Mouse (Mus musculus) embryo, embryonic 10 days (tissue): Measurements from ENCODE around the gene Cdc123.
A peak's percentile ranks its signal among the peaks of the same experiment; 100 is the strongest.

Source experiments
- DNase-seq: peaks from one replicate; pipeline ENCODE4 v3.0.0-alpha.2; 2015; ENCODE audit warnings: low spot score

The Cdc123 gene

GRCm38 (mm10) chr2:5804440-5805045 lies 40.4 kb downstream of the Cdc123 start:
- no peak for DNase-seq

DNA sequence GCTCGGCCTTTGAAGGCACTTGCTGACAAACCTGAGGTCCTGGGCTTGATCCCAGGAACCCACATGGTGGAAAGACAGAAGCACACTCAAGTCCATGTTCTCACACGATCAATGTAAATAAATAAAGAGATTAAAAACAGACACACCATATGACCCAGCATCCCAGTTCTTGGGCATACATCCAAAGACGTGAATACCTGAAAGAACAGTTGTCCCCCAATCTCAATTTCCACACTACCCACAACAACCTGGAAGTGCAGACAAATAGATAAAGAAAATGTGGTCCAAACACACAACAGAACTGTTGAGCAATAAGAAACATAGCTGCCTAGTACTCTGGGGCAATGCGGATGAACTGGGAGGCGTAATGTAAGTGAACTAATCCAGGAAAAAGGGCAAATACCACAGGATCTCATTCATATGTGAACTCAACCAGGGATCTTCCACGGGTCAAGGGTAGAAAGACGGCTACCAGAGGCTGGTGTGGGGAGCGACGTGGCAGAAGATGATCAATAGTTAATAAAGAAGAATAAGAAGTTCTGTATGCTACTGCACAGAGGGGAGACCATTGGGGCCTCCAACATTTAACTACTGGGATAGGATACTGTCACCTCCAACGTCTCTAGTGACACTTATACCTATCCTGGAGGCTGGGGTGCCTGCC lies 42.9 kb downstream of the Cdc123 start:
- DNase-seq = no peak

- DNase-seq = no peak
Measured at GRCm38 (mm10) chr2:5801182-5801640, 43.8 kb downstream of the Cdc123 start.

DNA sequence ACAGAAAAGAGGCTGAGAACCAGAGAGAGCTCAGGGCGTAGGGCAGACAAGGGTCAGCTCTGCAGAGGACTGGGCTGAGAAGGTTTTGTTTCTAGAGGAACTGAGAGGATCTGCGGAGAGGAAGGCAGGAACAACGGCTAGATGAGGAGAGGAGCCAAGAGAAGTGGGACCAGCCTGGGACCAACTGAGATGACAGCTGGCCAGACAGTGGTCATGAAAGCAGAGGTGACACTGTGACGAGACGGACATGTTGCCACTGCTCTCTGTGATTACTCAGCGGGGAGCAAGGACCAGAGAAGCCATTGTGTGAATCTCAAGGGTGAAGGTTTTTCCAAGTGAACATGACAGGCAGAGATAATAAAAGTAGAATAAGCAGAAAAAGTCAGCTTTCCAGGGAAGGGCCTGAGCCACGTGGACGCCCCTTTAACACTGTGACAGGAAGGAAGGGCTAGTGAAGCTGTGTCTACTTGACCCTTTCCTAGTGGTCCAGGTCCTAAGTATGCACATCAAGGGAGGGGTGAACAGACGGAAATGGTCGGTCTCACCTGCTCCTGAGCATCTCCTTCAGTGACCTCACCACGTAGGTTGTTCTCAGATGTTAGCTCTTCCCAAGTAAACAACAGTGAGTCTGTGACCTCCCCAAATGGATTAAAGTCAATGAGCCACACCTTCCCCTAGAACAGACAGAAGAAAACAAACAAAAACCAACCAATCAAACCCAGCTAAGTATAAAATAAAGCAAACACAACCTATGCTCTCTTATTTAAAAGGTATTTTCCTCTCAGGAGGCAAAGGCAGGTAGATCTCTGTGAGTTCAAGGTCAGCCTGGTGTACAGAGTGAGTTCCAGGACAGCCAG lies 46.9 kb downstream of the Cdc123 start:
- DNase-seq = no peak

DNA sequence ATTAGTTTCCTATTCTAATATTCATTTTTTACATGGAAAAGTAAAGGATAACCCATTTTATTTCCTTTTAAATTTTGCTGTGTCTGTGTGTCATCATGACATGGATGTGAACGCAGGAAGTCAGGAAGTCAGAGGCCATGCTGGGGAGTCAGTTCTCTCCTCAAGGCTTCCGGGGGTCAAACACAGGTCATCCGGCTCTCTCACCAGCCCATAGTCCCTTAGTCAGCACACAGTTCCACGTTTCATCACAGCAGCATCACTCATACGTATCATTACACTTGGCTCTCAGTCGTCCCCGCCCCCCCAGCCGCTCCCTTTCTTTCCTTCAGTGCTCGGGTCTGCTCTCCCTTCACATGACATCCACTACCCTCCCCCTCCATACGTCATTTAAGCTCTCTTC lies 51.2 kb downstream of the Cdc123 start:
- no peak for DNase-seq

DNA sequence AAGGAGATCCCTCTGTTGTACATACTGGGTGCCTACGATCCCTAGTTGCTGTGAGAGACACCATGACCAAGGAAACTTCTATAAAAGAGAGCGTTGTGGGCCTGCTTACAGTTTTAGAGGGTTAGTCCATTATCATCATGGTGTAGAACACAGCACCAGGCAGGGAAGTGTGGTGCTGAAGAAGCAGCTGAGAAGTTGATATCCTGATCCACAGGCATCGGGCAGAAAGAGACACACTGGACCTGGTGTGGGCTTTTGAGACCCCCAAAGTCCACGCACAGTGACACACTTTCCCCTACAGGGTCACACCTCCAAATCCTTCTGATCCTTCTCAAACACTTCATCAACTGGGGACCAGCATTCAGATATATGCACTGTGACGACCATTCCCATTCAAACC lies 52.9 kb downstream of the Cdc123 start:
- no peak for DNase-seq

DNA sequence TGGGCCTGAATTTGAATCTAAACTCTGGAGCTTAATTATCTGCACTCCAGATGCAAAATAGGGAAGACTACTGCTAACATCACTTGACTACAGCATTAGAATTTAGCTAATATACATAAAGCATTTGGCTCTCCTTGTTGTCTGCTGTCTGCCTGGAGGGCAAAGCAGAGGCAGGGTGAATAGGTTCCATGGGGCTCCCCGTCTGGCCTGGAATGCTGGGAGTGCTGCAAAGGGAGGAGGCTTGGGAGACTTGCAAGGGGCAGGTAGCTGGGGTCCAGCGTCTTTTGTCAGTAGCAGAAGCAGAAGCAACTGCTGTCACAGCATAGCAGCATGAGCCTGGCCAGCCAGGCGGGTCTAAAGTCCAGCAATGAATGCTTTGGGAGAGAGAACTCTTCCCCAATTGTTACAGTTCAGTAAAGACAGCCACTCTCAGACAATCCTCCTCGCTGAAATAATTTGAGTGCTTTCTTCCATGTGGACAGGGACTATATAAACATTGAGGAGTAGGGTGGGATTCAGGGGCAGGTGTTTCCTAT lies 55.3 kb downstream of the Cdc123 start:
- no peak for DNase-seq

GRCm38 (mm10) chr2:5787391-5787790 lies 57.6 kb downstream of the Cdc123 start:
- DNase-seq = no peak

DNA sequence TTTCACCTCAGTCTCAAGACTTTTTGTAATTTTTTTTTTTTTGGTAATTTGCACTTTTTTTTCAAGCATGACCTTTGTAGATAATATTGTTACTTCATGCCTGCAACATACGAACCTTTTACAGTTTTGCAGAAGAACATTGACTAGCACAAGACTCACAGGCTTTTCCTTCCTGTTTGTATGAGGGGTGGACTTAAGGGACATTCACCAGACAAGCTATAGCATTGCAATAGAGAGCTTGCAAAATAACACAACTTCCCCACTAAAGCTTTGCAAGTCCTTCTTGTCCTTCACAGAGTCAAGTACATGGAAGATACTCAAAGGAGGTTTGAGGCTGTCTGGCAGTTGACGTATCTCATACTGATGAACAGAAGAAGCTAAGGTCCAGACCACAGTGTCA lies 72.5 kb downstream of the Cdc123 start:
- DNase-seq = no peak

DNA sequence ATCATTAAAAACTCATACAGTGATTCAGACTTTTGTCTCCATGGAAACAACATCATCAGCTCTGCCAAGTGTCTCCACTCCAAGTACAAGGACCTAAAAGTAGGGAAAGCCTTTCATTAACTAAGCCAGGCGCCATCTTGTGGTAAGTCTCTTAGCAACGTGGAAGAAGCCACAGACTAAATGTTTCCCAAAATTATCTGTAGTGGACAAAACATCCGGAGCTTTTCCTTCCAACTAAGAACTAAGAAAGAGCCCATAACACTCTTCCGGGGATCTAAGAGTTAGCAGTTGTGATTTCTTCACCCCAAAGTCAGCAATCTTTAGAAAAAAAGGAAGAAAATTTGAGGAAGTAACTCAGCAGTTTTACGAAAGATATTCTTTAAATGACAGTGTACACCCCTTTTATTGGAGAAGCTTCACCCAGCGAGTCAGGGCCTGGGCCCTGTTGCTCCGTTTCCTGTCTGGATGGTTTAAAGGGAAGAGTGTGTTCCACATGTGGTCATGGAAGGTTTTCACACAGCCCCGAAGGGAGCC lies 74.2 kb downstream of the Cdc123 start:
- DNase-seq = peak; percentile 75

GRCm38 (mm10) chr2:5769630-5770029 lies 75.3 kb downstream of the Cdc123 start:
- DNase-seq = no peak

- no peak for DNase-seq
Measured at GRCm38 (mm10) chr2:5768946-5769345, 76.0 kb downstream of the Cdc123 start.

- DNase-seq = no peak
Measured at GRCm38 (mm10) chr2:5762031-5762430, 82.9 kb downstream of the Cdc123 start.

DNA sequence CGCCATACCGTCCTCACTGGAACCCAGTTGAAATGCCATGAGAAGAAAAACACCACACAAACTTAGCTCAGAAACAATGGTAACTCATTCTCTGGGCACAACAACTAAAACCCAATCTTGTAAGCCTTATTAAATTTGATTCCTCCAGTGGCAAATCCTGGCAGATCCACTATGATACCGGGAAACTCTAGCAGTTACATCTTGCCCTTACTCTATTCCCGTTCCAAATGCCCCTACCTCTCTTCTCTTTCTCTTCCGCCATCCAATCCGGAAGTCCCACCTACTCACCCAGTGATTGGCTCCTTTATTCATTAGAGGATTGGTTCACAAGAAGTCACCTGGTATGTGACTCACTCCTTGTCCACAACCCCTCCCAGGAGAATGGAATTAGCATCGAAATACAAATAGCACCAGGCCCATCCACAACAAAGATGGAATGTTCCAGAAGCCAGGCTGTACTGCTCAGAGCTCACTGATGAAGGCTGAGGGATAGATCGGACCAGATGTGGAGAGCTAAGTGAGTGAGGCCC lies 84.4 kb downstream of the Cdc123 start:
- DNase-seq = no peak

GRCm38 (mm10) chr2:5758569-5758968 lies 86.4 kb downstream of the Cdc123 start:
- DNase-seq = no peak

DNA sequence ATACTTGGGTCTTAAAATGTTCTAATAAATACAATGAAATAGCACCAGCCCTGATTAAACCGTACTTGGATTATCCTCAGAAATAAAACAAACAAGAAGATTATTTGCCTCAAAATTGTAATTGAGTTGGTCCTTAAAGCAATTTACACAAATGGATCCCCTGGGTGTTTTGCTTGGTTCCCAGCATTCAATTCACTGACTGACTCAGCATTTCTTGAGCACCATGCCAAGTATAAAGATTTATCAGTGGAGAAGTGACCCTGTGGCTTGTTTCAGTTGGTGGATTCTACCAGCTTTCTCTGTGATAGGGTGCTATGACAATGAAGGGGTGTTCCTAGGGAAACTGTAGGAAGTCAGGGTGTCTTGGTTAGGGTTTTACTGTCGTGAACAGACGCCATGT lies 94.1 kb downstream of the Cdc123 start:
- no peak for DNase-seq

DNA sequence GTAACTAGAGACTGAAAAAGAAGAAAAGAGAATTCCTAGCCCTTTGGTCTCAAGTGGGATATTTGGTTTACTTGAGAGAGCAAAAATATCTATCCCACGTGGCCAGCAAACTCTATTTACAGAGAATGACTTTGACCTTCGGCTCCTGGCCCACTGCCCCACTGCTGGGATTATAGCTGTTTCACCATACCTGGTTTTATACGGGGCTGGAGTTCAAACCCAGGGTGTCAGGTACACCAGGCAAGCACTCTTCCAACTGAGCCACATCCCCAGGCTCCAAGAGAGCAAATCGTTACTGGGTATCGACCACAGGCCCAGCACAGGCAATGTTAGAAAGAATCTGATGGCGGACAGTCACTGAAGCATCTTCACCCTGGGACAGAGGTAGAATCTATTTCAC lies 95.8 kb downstream of the Cdc123 start:
- no peak for DNase-seq

DNA sequence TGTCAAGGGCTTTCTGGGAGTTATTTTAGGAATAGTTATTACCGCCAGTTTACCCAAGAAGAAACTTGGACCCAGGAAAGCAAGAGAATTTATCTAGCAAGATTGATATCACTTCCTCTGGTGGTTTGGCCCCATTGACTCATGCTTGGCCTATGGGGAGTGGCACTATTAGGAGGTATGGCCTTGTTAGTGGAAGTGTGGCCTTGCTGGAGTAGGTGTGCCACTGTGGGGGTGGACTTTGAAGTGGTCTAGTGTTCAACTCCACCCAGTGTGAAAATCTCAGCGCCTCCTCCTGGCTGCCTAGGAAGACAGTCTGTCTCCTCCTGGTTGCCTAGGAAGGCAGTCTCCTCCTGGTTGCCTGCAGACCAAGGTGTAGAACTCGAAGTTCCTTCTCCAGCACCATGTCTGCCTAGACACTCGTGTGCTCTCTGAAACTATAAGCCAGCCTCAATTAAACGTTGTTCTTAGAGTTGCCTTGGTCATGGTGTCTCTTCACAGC lies 97.4 kb downstream of the Cdc123 start:
- DNase-seq = no peak

DNA sequence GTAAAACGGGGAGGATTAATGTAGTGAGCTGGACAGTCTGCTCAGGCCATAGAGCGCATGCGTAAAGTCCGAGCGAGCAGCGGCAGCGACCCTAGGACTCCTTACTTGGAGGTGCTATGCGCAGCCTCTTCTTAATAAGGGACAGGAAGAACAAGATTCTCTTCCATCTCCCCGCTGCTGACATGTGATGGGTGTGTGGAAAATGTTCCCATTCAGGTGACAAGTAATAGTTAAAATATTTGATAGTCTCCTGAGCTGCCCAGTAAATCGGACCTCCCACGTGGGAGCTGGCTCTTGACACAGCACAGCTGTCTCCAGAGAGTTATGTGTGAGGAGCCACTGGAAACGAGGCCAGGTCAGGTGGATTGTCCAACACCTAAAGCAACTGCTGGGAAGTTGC lies 98.4 kb downstream of the Cdc123 start:
- no peak for DNase-seq
